Mouse (Mus musculus) adrenal gland, postnatal 14 days (tissue): ENCODE data around the gene Dusp7. TPM values are rescaled to one million over a fixed set of nuclear protein-coding genes. Genes with fewer than 3 reads are reported as not detected.

Source experiments
- DNase-seq: peaks from one replicate; pipeline ENCODE4 v3.0.0; 2021; ENCODE audit warnings: mixed read lengths
- total RNA-seq: library from RNA; stranded (reverse); gene quantifications from 2 replicates; pipeline ENCODE4 v1.2.3, GENCODE M21; 2021

Dusp7 gene
- total RNA-seq, 1 experiment from 2014 or later, result 21.1 TPM

DNA sequence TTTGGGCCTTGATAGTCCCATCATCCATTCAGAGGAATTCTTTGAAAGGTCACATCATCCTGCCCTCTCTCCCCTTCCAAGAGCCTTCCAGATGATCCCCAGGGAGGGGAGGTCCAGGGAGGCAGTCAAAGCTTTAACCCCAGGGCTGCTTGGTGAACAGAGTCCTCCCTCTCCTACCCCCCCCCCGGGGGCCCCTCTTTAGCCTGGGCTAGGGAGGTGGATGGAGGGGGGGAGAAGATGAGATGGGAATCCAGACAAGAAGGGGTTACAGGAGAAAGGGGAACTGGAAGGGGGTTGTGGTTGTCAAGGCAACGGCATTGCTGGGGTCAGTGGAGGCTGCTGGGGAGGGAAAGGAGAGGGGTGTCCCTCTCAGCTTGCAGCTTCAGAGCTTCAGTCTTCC, 52.2 kb downstream of the Dusp7 start:
- DNase-seq, result no peak

DNA sequence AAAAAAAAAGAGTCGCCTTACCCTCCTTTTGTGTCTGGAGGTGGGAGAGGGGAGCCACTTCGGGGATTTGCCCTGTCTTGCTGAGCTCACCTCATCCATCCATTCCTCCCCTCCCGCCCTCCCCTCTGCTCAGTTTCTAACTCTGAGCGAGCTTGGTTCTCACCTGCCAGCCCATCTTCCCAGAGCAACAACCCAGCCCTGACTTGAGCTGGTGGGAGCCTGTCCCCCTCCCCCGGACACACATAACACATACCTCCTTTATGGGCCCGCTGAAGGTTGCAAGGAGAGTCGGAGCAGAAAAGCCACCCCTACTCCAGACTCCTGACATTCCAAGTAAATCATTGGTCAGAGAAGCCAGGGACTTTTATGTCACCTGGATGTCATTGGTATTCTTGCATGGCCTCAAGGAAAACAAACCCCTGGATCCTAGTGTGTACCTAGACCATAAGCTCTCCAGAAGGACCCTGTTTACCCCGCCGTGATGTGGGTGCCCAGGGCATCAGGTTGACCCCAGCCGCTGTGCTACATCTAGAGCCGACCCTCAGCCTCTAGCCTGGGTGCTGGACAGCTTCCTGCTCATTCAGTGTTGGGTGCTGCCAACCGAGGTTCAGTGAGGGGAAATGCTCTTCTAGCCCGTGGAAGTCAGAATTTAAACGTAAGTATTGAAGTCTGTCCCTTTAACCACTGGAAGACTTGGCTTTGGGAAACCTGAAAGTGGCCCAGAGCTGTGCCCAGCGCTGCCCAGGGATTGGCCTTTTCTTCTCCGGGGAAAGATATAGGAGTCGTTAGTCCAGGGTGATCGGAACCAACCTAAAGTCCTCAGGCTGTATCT, 52.8 kb downstream of the Dusp7 start:
- no peak for DNase-seq

GRCm38 (mm10) chr9:106421865-106422160, 53.4 kb downstream of the Dusp7 start:
- peak; percentile 92 for DNase-seq

Other genes with a start within 250 kb of the Dusp7 start
- 3.6 and 13.6 TPM in 2 replicates for gene Glyctk, start 210.5 kb upstream of the Dusp7 start, total RNA-seq
- gene Wdr82, start 197.7 kb upstream of the Dusp7 start, total RNA-seq, result 83.9 and 84.7 TPM in 2 replicates
- 133 and 136 TPM in 2 replicates for gene Ppm1m, start 168.9 kb upstream of the Dusp7 start, total RNA-seq
- 43.6 and 54.3 TPM in 2 replicates for gene Twf2, start 165.5 kb upstream of the Dusp7 start, total RNA-seq
- 1.3 and 3.8 TPM in 2 replicates for gene Tlr9, start 146.0 kb upstream of the Dusp7 start, total RNA-seq
- 1,325 and 1,932 TPM in 2 replicates for gene Alas1, start 120.0 kb upstream of the Dusp7 start, total RNA-seq
- gene Poc1a, start 87.6 kb upstream of the Dusp7 start, total RNA-seq, result 7.9 and 8.3 TPM in 2 replicates
- gene Rpl29, start 60.8 kb downstream of the Dusp7 start, total RNA-seq, result 490 and 599 TPM in 2 replicates
- 14.2 and 20.2 TPM in 2 replicates for gene Acy1, start 69.7 kb downstream of the Dusp7 start, total RNA-seq
- gene Abhd14b, start 78.8 kb downstream of the Dusp7 start, total RNA-seq, result 23.6 and 33.1 TPM in 2 replicates
- 17.1 and 18.4 TPM in 2 replicates for gene Abhd14a, start 79.0 kb downstream of the Dusp7 start, total RNA-seq
- 24.3 and 32.2 TPM in 2 replicates for gene Pcbp4, start 84.7 kb downstream of the Dusp7 start, total RNA-seq
- gene Gpr62, start 97.3 kb downstream of the Dusp7 start, total RNA-seq, result 0.23 TPM in 1 of 2 replicates, not detected in the other
- gene Rrp9, start 107.3 kb downstream of the Dusp7 start, total RNA-seq, result 34.2 and 53.4 TPM in 2 replicates
- 24.0 and 26.5 TPM in 2 replicates for gene Parp3, start 108.3 kb downstream of the Dusp7 start, total RNA-seq
- gene Iqcf1, start 131.3 kb downstream of the Dusp7 start, total RNA-seq, result not detected in 2 replicates
- gene Iqcf5, start 145.9 kb downstream of the Dusp7 start, total RNA-seq, result not detected in 2 replicates
- gene Iqcf3, start 193.0 kb downstream of the Dusp7 start, total RNA-seq, result not detected in 2 replicates
- gene Iqcf4, start 202.4 kb downstream of the Dusp7 start, total RNA-seq, result not detected in 2 replicates